Mouse (Mus musculus): ENCODE results near the gene Cfd.
"Not testable (repeated sequence)": the region's sequence is repeated elsewhere in the genome, so short reads cannot be mapped to it uniquely, and the experiment has no call there.

DNA sequence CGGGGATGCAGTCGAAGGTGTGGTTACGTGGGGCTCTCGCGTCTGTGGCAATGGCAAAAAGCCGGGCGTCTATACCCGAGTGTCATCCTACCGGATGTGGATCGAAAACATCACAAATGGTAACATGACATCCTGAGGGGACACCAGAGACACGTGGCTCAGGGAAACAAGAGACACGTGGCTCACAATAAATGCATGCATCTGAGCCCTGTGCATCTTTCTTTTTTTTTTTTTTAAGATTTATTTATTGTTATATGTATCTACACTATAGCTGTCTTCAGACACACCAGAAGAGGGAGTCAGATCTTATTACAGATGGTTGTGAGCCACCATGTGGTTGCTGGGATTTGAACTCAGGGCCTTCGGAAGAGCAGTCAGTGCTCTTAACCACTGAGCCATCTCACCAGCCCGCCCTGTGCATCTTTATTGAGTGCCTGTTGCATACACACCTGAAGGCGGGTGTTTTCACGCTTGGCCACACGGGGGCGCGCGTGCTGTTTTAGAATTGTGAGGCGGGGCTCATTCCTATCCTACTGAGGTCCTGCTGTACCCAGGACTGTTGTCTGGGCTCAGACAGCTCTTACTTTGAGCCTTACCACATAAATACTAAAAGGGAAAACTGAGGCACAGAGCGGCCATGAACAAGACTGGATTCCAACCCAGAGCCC, 1.9 kb downstream of the Cfd start:
- peak; percentile 77 for TF ChIP-seq CTCF (IDR thresholded peaks at IDR 0.05; ENCODE audit: extremely low read depth, insufficient read length, insufficient replicate concordance, low read depth, low read length)
- not testable (repeated sequence) for TF ChIP-seq POLR2A (IDR thresholded peaks at IDR 0.05; ENCODE audit: low read depth, low read length)

Data from small intestine, adult 2 months (tissue).